Mouse (Mus musculus): ENCODE measurements around the gene Uqcrc2. TPM values are rescaled to one million over a fixed set of nuclear protein-coding genes. Genes with fewer than 3 reads are reported as not detected.
A peak's percentile ranks its signal among the peaks of the same experiment; 100 is the strongest.

Uqcrc2 gene
- polyA plus RNA-seq, 1 experiment from 2014 or later = 118 TPM

- Histone ChIP-seq H3K4me3 (ENCODE audit: low read depth, low read length) (no peak within 1 kb of the TSS), H3K9ac (replicated peaks; ENCODE audit: low read depth) (no peak within 1 kb of the TSS), H3K36me3 (ENCODE audit: insufficient read depth, low read length) (no peaks in the 10 kb centered on the region), H3K9me3 (ENCODE audit: low read length) (no peaks in the 10 kb centered on the region), H3K4me1 (ENCODE audit: insufficient read depth, low read depth, low read length) (no peaks in the 10 kb centered on the region), H3K4me2 (replicated peaks; ENCODE audit: low read depth, low read length) (no peak within 1 kb of the TSS), H3K27ac (ENCODE audit: low read length) (no peak within 1 kb of the TSS), H3K27me3 (replicated peaks; ENCODE audit: insufficient read depth, low read length) (no peaks in the 10 kb centered on the region)
- WGBS = 21% methylated on average over 14 of the region's 14 CpGs
- ATAC-seq (peak; percentile 73), DNase-seq (ENCODE audit: low spot score) (peak; percentile 80)
- TF ChIP-seq CTCF (IDR thresholded peaks at IDR 0.05) (peak; percentile 96), EP300 (IDR thresholded peaks at IDR 0.05) (no peak)
These were observed 35.3 kb downstream of the Uqcrc2 start, which contains the start of gene Pdzd9 for GRCm38 (mm10) chr7:120670153-120670875. Pdzd9 (minus strand) TSS chr7:120670343.

GRCm38 (mm10) chr7:120671271-120671670 lies 36.3 kb downstream of the Uqcrc2 start:
- DNase-seq (ENCODE audit: low spot score) (no peak), ATAC-seq (no peak)
- 68% methylated on average over 2 of the region's 2 CpGs for WGBS
- Histone ChIP-seq H3K36me3 (ENCODE audit: insufficient read depth, low read length) (no peaks in the 10 kb centered on the region), H3K9me3 (ENCODE audit: low read length) (no peaks in the 10 kb centered on the region), H3K9ac (replicated peaks; ENCODE audit: low read depth) (no peak overlapping the region), H3K27me3 (replicated peaks; ENCODE audit: insufficient read depth, low read length) (no peaks in the 10 kb centered on the region), H3K4me3 (ENCODE audit: low read depth, low read length) (no peak overlapping the region), H3K27ac (ENCODE audit: low read length) (no peak overlapping the region), H3K4me1 (ENCODE audit: insufficient read depth, low read depth, low read length) (no peaks in the 10 kb centered on the region), H3K4me2 (replicated peaks; ENCODE audit: low read depth, low read length) (no peak overlapping the region)
- TF ChIP-seq CTCF (IDR thresholded peaks at IDR 0.05) (no peak), EP300 (IDR thresholded peaks at IDR 0.05) (no peak)

GRCm38 (mm10) chr7:120677001-120677643 lies 42.1 kb downstream of the Uqcrc2 start, which contains the start of gene Mosmo:
Mosmo (plus strand) TSS chr7:120677618.
- Histone ChIP-seq H3K36me3 (ENCODE audit: insufficient read depth, low read length) (no peaks in the 10 kb centered on the region), H3K4me3 (ENCODE audit: low read depth, low read length) (peak within 1 kb of the TSS; percentile 91), H3K9ac (replicated peaks; ENCODE audit: low read depth) (peak within 1 kb of the TSS; percentile 73), H3K4me2 (replicated peaks; ENCODE audit: low read depth, low read length) (peak within 1 kb of the TSS; percentile 72), H3K9me3 (ENCODE audit: low read length) (no peaks in the 10 kb centered on the region), H3K27me3 (replicated peaks; ENCODE audit: insufficient read depth, low read length) (no peaks in the 10 kb centered on the region), H3K4me1 (ENCODE audit: insufficient read depth, low read depth, low read length) (peaks cover 7% of the 10 kb centered on the region), H3K27ac (ENCODE audit: low read length) (peak within 1 kb of the TSS; percentile 77)
- WGBS = under 1% methylated on average over 31 of the region's 44 CpGs
- no peak for TF ChIP-seq CTCF (IDR thresholded peaks at IDR 0.05)
- TF ChIP-seq EP300 (IDR thresholded peaks at IDR 0.05) = no peak
- DNase-seq (ENCODE audit: low spot score) (peak; percentile 76), ATAC-seq (peak; percentile 96)

GRCm38 (mm10) chr7:120677764-120678531 lies 43.0 kb downstream of the Uqcrc2 start:
- no peak for TF ChIP-seq CTCF (IDR thresholded peaks at IDR 0.05)
- no peak for TF ChIP-seq EP300 (IDR thresholded peaks at IDR 0.05)
- Histone ChIP-seq H3K27me3 (replicated peaks; ENCODE audit: insufficient read depth, low read length) (no peaks in the 10 kb centered on the region), H3K36me3 (ENCODE audit: insufficient read depth, low read length) (no peaks in the 10 kb centered on the region), H3K4me2 (replicated peaks; ENCODE audit: low read depth, low read length) (peak overlapping the region; percentile 72), H3K9ac (replicated peaks; ENCODE audit: low read depth) (peak overlapping the region; percentile 73), H3K4me1 (ENCODE audit: insufficient read depth, low read depth, low read length) (peaks cover 7% of the 10 kb centered on the region), H3K9me3 (ENCODE audit: low read length) (no peaks in the 10 kb centered on the region), H3K27ac (ENCODE audit: low read length) (peak overlapping the region; percentile 77), H3K4me3 (ENCODE audit: low read depth, low read length) (peak overlapping the region; percentile 91)
- ATAC-seq (peak; percentile 38), DNase-seq (ENCODE audit: low spot score) (peak; percentile 20)
- under 1% methylated on average over 32 of the region's 42 CpGs for WGBS

- DNase-seq (ENCODE audit: low spot score) (peak; percentile 75), ATAC-seq (peak; percentile 37)
- no peaks in the 10 kb centered on the region for H3K9me3 ChIP-seq (ENCODE audit: low read length)
- H3K36me3 ChIP-seq (ENCODE audit: insufficient read depth, low read length) = no peaks in the 10 kb centered on the region
- peak overlapping the region; percentile 72 for H3K4me2 ChIP-seq (replicated peaks; ENCODE audit: low read depth, low read length)
- no peak overlapping the region for H3K27ac ChIP-seq (ENCODE audit: low read length)
- H3K9ac ChIP-seq (replicated peaks; ENCODE audit: low read depth) = no peak overlapping the region
- H3K4me1 ChIP-seq (ENCODE audit: insufficient read depth, low read depth, low read length) = peaks cover 7% of the 10 kb centered on the region
- WGBS = 6% methylated on average over 8 of the region's 8 CpGs
- H3K27me3 ChIP-seq (replicated peaks; ENCODE audit: insufficient read depth, low read length) = no peaks in the 10 kb centered on the region
- no peak for TF ChIP-seq CTCF (IDR thresholded peaks at IDR 0.05)
- H3K4me3 ChIP-seq (ENCODE audit: low read depth, low read length) = peak overlapping the region; percentile 91; the same call in 1 of the 2 replicates
These were observed 44.0 kb downstream of the Uqcrc2 start for GRCm38 (mm10) chr7:120679023-120679422.

- no peak overlapping the region for H3K9ac ChIP-seq (replicated peaks; ENCODE audit: low read depth)
- 46% methylated on average over 4 of the region's 4 CpGs for WGBS
- ATAC-seq (no peak), DNase-seq (ENCODE audit: low spot score) (no peak)
- no peaks in the 10 kb centered on the region for H3K36me3 ChIP-seq (ENCODE audit: insufficient read depth, low read length)
- no peak overlapping the region for H3K27ac ChIP-seq (ENCODE audit: low read length)
- no peaks in the 10 kb centered on the region for H3K9me3 ChIP-seq (ENCODE audit: low read length)
- peaks cover 7% of the 10 kb centered on the region for H3K4me1 ChIP-seq (ENCODE audit: insufficient read depth, low read depth, low read length)
- no peak for TF ChIP-seq EP300 (IDR thresholded peaks at IDR 0.05)
- TF ChIP-seq CTCF (IDR thresholded peaks at IDR 0.05) = no peak
- no peak overlapping the region for H3K4me3 ChIP-seq (ENCODE audit: low read depth, low read length)
- no peak overlapping the region for H3K4me2 ChIP-seq (replicated peaks; ENCODE audit: low read depth, low read length)
- no peaks in the 10 kb centered on the region for H3K27me3 ChIP-seq (replicated peaks; ENCODE audit: insufficient read depth, low read length)
These were observed 47.0 kb downstream of the Uqcrc2 start for GRCm38 (mm10) chr7:120682002-120682401.

Measured in lung, postnatal 0 days (tissue).